Mouse (Mus musculus) testis, postnatal 10 days (tissue): ENCODE measurements around the gene Rps6ka1.
"Not testable (repeated sequence)": the region's sequence is repeated elsewhere in the genome, so short reads cannot be mapped to it uniquely, and the experiment has no call there.

Experiments used
- DNase-seq: peaks from one replicate; pipeline ENCODE4 v3.0.0; 2021; ENCODE audit warnings: low spot score

Gene Rps6ka1

GRCm38 (mm10) chr4:133863795-133864379 lies 23.7 kb downstream of the Rps6ka1 start:
- DNase-seq, result no peak

DNA sequence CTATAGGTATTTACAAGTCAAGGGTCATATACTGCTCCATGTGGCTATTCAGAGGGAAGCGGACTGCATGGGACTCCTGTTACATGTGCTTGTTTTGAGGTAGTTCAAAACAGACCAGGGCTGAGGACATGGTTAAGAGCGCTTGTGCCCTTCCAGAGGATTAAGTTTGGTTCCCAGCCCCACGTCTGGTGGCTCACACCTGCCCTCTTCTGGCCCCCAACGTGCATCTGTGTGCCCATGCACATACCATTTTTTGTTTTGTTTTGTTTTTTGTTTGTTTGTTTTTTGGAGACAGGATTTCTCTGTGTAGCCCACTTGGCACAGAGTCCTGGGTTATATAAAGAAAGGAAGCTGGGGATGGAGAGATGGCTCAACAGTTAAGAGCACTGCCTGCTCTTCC lies 30.1 kb downstream of the Rps6ka1 start:
- no peak for DNase-seq

GRCm38 (mm10) chr4:133854621-133855020 lies 33.0 kb downstream of the Rps6ka1 start:
- DNase-seq, result no peak

DNA sequence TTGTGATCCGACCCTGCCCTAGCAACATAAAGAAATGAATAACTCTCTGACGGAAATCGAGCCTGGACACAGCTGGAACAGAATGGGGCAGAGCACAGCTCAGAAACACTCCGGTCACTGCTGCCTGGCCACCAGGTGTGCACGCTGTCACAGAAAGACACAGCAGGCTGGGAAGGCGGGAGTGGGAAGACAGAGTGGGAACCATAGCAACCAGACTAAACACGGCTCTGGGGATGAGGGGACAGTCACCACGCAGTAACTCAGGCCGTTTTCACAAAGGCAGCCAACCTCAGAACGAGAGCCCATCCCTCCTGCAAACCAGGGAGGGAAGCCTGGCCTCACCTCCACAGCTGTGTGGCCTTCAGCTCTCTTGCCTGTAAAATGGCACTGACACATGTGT lies 34.0 kb downstream of the Rps6ka1 start:
- no peak for DNase-seq

- DNase-seq, result no peak
These were observed 41.0 kb downstream of the Rps6ka1 start for GRCm38 (mm10) chr4:133846625-133847024.

GRCm38 (mm10) chr4:133845060-133845459 lies 42.5 kb downstream of the Rps6ka1 start:
- no peak for DNase-seq

- no peak for DNase-seq
These were observed 43.3 kb downstream of the Rps6ka1 start for GRCm38 (mm10) chr4:133844209-133844841.

- DNase-seq, result no peak
These were observed 44.4 kb downstream of the Rps6ka1 start for GRCm38 (mm10) chr4:133842992-133843737.

- DNase-seq, result not testable (repeated sequence)
These were observed 45.7 kb downstream of the Rps6ka1 start for GRCm38 (mm10) chr4:133841756-133842483.

DNA sequence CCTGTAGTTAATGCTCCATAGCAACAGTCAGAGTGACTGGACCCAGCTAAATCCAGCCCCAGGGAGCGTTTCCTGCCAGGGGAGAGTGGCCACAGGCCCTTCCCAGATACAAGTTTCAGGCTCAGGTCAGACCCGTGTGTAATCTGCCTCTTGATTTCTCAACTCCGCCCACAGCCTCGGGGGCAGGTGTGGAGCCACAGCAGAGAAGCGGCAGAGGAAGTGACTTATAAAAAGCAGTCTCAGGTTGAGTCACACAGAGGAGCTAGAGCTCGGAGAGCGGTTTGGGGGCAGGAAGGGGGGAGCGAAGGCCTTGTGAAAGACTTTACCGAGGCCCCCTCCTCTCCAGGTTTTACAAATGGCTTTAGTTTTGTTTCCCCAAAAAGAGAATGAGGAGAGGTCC lies 46.6 kb downstream of the Rps6ka1 start:
- no peak for DNase-seq

- DNase-seq, result no peak
These were observed 47.1 kb downstream of the Rps6ka1 start for GRCm38 (mm10) chr4:133840501-133840900.

DNA sequence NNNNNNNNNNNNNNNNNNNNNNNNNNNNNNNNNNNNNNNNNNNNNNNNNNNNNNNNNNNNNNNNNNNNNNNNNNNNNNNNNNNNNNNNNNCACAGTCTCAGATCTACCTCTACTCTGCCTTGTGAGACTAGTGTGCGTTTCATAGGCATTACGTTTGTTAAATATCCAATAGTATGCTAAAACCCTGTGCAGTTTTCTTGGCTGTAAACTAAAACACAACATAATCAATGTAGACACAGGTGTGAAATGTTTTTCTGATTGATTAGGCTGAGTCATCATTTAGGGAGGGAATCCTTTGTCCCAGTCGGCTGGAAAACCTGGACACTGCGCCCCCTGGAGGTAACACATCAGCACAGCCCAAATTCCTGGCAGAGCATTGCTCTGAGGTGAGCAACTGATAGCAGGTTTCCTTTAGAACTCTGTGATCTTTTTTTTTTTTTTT lies 48.2 kb downstream of the Rps6ka1 start:
- DNase-seq, result no peak

GRCm38 (mm10) chr4:133836575-133836974 lies 51.0 kb downstream of the Rps6ka1 start:
- DNase-seq, result peak; percentile 66

GRCm38 (mm10) chr4:133835211-133835610 lies 52.4 kb downstream of the Rps6ka1 start:
- no peak for DNase-seq

- DNase-seq, result peak; percentile 65
These were observed 54.4 kb downstream of the Rps6ka1 start for GRCm38 (mm10) chr4:133832945-133833874.

DNA sequence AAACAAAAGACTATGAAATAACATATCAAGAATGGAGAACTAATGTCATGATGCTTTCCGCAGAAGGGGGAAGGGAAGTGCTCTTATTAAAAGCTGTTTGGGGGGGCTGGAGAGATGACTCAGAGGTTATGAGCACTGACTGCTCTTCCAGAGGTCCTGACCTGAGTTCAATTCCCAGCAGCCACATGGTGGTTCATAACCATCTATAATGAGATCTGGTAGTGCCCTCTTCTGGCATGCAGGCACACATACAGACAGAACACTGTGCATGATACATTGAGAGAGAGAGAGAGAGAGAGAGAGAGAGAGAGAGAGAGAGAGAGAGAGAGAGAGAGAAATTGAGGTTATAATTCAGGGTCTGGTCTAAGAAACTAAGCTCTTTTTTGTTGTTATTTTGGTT lies 57.1 kb downstream of the Rps6ka1 start:
- no peak for DNase-seq

GRCm38 (mm10) chr4:133829281-133830070 lies 58.1 kb downstream of the Rps6ka1 start:
- peak; percentile 82 for DNase-seq

DNA sequence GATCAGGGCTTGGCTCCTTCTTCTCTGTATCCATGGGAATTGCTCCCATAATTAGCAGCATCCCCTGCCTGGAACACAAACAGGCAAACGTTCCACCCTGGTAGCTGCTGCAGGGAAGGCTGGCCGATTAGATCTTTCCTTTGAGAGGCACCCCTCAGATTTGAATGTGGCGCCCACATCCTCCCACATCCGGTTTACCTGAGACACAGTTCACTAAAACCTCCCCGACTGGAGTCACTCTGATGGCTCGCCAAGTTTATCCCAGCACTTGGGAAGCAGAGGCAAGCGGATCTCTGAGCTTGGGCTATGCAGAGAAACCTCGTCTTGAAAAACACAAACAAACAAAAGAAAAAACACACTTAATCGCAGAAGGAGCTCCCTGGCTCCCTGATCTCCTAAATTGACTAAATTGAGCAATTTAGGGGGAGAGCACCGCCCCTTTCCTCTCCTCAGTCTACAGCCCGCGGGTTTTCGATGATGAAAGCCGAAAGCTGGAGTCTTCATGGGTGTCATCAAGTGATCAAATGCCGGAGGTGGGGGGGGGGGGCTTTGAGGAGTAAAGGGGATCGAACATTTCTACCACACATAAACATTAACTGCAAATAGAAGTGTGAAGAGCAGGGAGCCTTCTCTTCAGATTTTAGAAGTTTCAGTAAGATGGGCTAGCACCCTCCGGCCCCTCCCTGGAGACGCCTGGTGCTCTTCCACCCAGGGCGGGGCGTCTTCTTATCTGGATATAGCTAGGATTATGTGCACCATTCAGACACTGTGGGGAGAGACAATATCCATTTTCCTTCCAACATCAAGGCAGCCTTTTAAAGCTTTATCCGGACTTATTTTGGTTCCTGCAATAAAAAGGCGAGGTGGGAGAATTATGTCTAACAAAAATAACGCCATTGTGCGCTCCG lies 59.5 kb downstream of the Rps6ka1 start:
- no peak for DNase-seq

DNA sequence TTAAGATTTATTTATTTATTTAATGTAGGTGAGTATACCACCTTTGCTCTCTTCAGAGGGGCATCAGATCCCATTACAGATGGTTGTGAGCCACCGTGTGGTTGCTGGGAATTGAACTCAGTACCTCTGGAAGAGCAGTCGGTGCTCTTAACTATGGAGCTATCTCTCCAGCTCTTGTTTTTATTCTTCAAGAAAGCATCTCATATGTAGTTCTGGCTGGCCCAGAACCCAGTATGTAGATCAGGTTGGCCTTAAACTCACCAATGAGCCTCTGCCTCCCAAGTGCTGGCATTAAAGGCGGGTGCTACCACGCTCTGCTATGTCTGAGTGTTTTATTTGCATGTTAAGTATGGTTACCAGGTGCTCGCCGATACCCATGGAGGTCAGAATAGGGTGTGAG lies 60.2 kb downstream of the Rps6ka1 start:
- no peak for DNase-seq

GRCm38 (mm10) chr4:133825731-133826130 lies 61.9 kb downstream of the Rps6ka1 start:
- no peak for DNase-seq
